Mouse (Mus musculus) limb, embryonic 14.5 days (tissue): Measurements from ENCODE around the gene Uap1l1. TPM values are rescaled to one million over a fixed set of nuclear protein-coding genes. Genes with fewer than 3 reads are reported as not detected.

ENCODE experiments used
- ATAC-seq: fragments of 200-750 bp; cut with Nextera tagmentation; 2 replicates; pipeline ENCODE4 v1.8.0; 2017; ENCODE audit warnings: low read depth, moderate number of reproducible peaks, moderate TSS enrichment; ENCODE audit not compliant: low FRiP score
- DNase-seq: peaks from one replicate; pipeline ENCODE4 v3.0.0-alpha.2; 2015; ENCODE audit warnings: low spot score
- H3K27ac ChIP-seq: fragments of 300-500 bp; sonication (generic); replicated peaks from 2 replicates; pipeline ENCODE4 v1.5.1; 2014; ENCODE audit warnings: low read depth, mild to moderate bottlenecking, low read length, moderate library complexity, mixed read lengths
- H3K27me3 ChIP-seq: fragments of 300-500 bp; sonication (generic); 2 replicates; pipeline ENCODE4 v1.6.1; 2014; ENCODE audit warnings: low read length, mixed read lengths; ENCODE audit not compliant: control insufficient read depth, insufficient read depth
- H3K36me3 ChIP-seq: fragments of 300-500 bp; sonication (generic); 2 replicates; pipeline ENCODE4 v1.6.1; 2014; ENCODE audit warnings: mild to moderate bottlenecking, low read length, moderate library complexity, mixed read lengths; ENCODE audit not compliant: control insufficient read depth, insufficient read depth
- H3K4me1 ChIP-seq: fragments of 300-500 bp; sonication (generic); 2 replicates; pipeline ENCODE4 v1.6.1; 2014; ENCODE audit warnings: antibody characterized with exemption, low read length, mixed read lengths; ENCODE audit not compliant: control insufficient read depth, insufficient read depth
- H3K4me2 ChIP-seq: fragments of 300-500 bp; sonication (generic); replicated peaks from 2 replicates; pipeline ENCODE4 v1.6.1; 2014; ENCODE audit warnings: low read depth, mild to moderate bottlenecking, low read length, moderate library complexity; ENCODE audit not compliant: severe bottlenecking
- H3K4me3 ChIP-seq: fragments of 300-500 bp; sonication (generic); replicated peaks from 2 replicates; pipeline ENCODE4 v1.5.1; 2014; ENCODE audit warnings: low read length
- H3K9ac ChIP-seq: fragments of 300-500 bp; sonication (generic); 2 replicates; pipeline ENCODE4 v1.6.1; 2014; ENCODE audit warnings: mild to moderate bottlenecking, low read depth, low read length, moderate library complexity; ENCODE audit not compliant: severe bottlenecking
- H3K9me3 ChIP-seq: fragments of 300-500 bp; sonication (generic); 2 replicates; pipeline ENCODE4 v1.6.1; 2016; ENCODE audit warnings: low read length; ENCODE audit not compliant: control insufficient read depth
- POLR2A ChIP-seq: fragments of 200-500 bp; IDR thresholded peaks from 2 replicates; pipeline ENCODE4 v1.8.0; 2012; ENCODE audit warnings: inconsistent platforms, mild to moderate bottlenecking, moderate library complexity, borderline replicate concordance; ENCODE audit not compliant: insufficient read depth, insufficient read length; ENCODE audit errors: extremely low read depth
- WGBS: fragments of 180-500 bp; shearing (Covaris S2); extraction: QIAGEN DNeasy Blood & Tissue Kit; methylation state at CpG from one replicate; pipeline ENCODE4 v1.1.7; 2014; 5-methylcytosine and 5-hydroxymethylcytosine counted together
- polyA plus RNA-seq, 2 experiments: library from polyadenylated mRNA; depleted of rRNA in 1 of 2; stranded (reverse) in 1 of 2; unstranded in 1 of 2; fragments of >200 nt; fragmentation: Nextera tagmentation in 1 of 2; extraction: Ambion mirVana in 1 of 2; gene quantifications; 2 replicates each; pipeline versions ENCODE4 v1.2.1 to v1.2.3; 2012 to 2014

Gene Uap1l1
- polyA plus RNA-seq, 2 experiments: 8.2 to 15.8 TPM

DNA sequence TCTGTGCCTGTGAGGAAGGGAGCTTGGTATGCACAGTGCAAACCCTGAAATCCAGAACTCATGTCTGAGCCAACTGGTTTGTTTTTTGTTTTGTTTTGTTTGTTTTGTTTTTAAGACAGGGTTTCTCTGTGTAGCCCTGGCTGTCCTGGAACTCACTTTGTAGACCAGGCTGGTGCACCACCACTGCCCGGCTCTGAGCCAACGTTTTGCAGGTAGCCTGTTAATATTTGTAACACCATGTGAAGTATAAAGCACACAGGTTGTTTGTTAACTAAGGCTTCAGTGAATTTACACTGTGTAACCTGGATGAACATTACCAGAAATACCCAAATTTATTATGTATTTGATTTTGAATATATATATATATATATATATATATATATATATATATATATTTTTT lies 39.4 kb downstream of the Uap1l1 start:
- no peaks in the 10 kb centered on the region for H3K36me3 ChIP-seq
- H3K27me3 ChIP-seq: no peaks in the 10 kb centered on the region
- no peaks in the 10 kb centered on the region for H3K4me1 ChIP-seq
- no peak overlapping the region for H3K4me3 ChIP-seq
- no peak for ATAC-seq
- no peaks in the 10 kb centered on the region for H3K9me3 ChIP-seq
- no peak overlapping the region for H3K9ac ChIP-seq
- TF ChIP-seq POLR2A: no peak
- no peak overlapping the region for H3K4me2 ChIP-seq
- 80% methylated on average over 2 of the region's 2 CpGs for WGBS
- no peak for DNase-seq
- H3K27ac ChIP-seq: no peak overlapping the region

DNA sequence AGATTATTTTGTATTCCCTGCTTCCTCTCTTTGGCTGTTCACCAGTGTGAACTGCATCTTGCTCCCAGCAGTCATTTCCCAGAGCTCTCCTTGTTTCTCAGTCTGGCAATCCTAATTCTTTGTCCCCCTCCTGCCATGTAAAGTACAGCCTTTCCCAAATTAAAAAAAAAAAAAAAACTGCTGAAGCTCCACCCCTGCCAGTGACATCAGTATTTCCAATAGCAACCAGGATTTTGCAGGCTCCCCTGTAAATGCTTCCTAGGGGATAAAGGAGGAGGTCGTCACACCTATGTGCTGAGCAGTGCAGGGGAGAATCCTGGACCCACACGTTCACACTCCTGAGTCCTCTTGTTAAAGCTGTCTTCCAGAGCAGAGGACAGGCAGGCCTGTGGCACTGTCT lies 45.4 kb downstream of the Uap1l1 start:
- Histone ChIP-seq H3K9me3 (no peaks in the 10 kb centered on the region), H3K27ac (no peak overlapping the region), H3K9ac (no peak overlapping the region), H3K4me1 (no peaks in the 10 kb centered on the region), H3K36me3 (no peaks in the 10 kb centered on the region), H3K4me3 (no peak overlapping the region), H3K27me3 (peaks cover 19% of the 10 kb centered on the region), H3K4me2 (no peak overlapping the region)
- DNase-seq (no peak), ATAC-seq (no peak)
- WGBS: 19% methylated on average over 2 of the region's 2 CpGs
- TF ChIP-seq POLR2A: no peak

DNA sequence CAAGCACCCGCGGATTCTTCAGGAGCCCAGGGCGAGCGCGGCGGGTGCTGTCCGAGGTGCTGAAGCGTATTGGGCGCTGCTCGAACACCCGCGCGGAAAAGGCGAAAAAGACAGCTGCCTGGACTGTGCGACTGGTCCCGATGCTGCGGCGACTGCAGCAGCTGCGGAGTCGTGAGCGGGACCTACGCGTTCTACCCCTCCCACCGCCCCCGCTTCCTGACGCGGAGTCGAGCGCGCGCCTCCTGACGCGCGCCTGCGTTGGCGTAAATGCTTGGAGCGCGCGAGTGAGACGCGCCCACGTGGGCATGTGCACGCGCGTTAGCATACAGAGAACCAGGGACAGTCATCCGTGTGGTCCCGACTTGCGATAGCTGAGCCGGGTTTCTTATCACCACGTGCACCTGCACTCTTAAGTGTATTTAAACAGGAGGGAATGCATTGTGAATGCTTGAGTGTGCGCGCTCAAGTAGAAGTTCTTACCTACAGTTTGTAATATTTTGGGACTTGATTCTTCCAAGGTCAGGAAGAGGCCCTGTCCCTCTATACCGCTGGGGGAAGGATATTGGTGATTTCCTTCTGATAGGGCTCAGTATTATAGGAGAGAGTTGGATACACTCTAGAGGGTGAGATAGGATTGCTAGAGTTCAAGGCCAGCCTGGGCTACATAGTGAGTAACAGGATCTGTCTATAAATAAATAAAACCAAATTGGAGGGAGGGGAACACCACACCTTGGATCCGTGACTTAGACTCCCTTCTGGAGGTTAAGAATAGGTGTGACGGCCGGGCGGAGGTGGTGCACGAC lies 46.3 kb downstream of the Uap1l1 start, which contains the start of gene Grin1:
Gene Grin1 (minus strand): TSS at position 217 of the 803 bp plus-strand sequence.
- Histone ChIP-seq H3K36me3 (no peaks in the 10 kb centered on the region), H3K4me3 (peak within 1 kb of the TSS; percentile 27), H3K27ac (no peak within 1 kb of the TSS), H3K4me1 (no peaks in the 10 kb centered on the region), H3K4me2 (peak within 1 kb of the TSS; percentile 48), H3K9ac (no peak within 1 kb of the TSS), H3K9me3 (no peaks in the 10 kb centered on the region), H3K27me3 (peaks cover 19% of the 10 kb centered on the region)
- DNase-seq (peak; percentile 76), ATAC-seq (peak; percentile 71; the same call in 1 of the 2 replicates)
- TF ChIP-seq POLR2A: no peak
- WGBS: 12% methylated on average over 46 of the region's 58 CpGs

DNA sequence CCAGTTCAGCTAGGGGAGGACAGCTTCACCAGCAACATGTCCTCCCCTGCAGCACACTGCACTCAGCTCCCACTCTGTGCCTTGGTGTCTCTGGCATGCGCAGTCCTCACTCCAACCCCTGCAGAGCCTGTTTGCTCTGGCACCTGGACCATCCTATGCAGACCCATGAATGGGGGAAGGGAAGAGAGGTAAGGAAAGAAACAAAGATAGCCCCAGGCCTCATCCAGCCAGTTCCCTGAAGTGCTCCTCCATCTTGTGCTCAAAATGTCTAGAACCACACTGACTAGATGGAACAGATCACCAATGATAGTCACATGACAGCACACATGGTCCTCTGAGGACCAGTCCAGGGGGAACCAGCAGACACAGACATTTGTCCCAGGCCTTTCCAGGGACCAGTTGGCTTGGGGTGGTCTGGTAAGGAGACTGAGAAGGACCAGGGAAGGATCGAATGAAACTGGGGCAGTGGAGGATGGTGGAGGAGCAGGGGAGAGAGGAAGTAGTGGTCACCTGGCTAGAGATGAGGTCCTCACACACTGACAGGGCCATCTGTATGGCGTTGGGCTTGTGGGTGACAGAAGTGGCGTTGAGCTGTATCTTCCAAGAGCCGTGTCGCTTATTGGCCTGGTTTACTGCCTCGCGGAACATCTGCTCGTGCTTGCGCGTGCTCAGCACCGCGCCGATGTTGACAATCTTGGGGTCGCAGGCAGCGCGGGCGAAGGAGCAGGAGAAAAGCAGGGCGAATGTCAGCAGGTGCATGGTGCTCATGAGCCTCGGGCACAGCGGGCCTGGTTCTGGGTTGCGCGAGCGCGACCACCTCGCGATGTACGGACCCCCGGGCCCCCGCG lies 47.1 kb downstream of the Uap1l1 start:
- Histone ChIP-seq H3K9ac (no peak overlapping the region), H3K27ac (no peak overlapping the region), H3K9me3 (no peaks in the 10 kb centered on the region), H3K4me3 (peak overlapping the region; percentile 27), H3K27me3 (peaks cover 19% of the 10 kb centered on the region), H3K4me2 (peak overlapping the region; percentile 48), H3K36me3 (no peaks in the 10 kb centered on the region), H3K4me1 (no peaks in the 10 kb centered on the region)
- DNase-seq (no peak), ATAC-seq (peak; percentile 30; the same call in 1 of the 2 replicates)
- TF ChIP-seq POLR2A: no peak
- WGBS: 5% methylated on average over 30 of the region's 31 CpGs

DNA sequence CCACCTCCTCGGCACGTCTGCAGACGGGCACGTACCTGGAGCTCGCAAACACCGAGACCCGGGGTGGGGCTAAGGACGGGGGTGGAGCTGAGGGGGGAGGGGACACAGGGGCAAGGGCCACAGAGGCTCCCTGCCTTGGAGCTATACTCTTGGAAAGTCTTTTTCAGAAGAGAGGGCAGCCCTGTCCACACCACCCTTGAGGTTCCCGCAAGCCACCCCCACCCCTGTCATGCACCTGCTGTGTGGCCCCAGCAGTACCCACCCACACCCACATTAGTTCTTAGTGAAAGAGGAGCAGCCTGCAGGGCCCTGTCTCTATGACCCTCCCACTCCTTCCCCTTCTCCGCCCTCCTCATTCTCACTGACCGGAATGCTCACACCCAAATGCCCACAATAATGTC lies 54.0 kb downstream of the Uap1l1 start:
- DNase-seq (no peak), ATAC-seq (no peak)
- H3K27ac ChIP-seq: no peak overlapping the region
- H3K4me1 ChIP-seq: no peaks in the 10 kb centered on the region
- no peak overlapping the region for H3K9ac ChIP-seq
- H3K4me2 ChIP-seq: no peak overlapping the region
- no peak overlapping the region for H3K4me3 ChIP-seq
- WGBS: 5% methylated on average over 11 of the region's 11 CpGs
- TF ChIP-seq POLR2A: no peak
- H3K9me3 ChIP-seq: no peaks in the 10 kb centered on the region
- peaks cover 44% of the 10 kb centered on the region for H3K27me3 ChIP-seq
- no peaks in the 10 kb centered on the region for H3K36me3 ChIP-seq
